Mouse (Mus musculus) natural killer cell, adult 2 months (primary cell): ENCODE data around the gene Fggy.

ENCODE experiments used
- DNase-seq, 2 experiments: peaks; one replicate each; pipeline ENCODE4 v3.0.0; 2022; ENCODE audit warnings: low spot score in 2 of 2

The Fggy gene

DNA sequence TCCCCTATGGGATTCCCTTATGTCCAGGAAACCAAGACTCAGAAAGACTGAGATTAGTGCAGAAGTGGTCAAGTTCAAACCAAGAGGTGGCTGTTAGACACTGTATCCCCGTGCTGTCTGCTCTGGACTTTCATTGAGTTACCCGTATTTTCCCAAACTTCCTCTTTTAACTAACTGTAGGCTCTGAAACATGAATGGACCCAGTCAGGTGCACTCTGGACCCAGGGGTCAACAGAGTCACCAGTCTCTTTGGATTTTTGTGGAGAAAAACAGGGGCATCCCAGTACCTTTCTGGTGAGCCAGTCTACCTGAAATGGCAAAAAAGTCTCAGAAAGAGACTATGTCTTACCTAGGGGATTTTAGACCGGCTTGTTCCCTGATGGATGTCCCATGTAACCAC lies 33.6 kb downstream of the Fggy start:
- DNase-seq = no peak

- DNase-seq = no peak
Measured at GRCm38 (mm10) chr4:95597208-95597607, 39.9 kb downstream of the Fggy start.

DNA sequence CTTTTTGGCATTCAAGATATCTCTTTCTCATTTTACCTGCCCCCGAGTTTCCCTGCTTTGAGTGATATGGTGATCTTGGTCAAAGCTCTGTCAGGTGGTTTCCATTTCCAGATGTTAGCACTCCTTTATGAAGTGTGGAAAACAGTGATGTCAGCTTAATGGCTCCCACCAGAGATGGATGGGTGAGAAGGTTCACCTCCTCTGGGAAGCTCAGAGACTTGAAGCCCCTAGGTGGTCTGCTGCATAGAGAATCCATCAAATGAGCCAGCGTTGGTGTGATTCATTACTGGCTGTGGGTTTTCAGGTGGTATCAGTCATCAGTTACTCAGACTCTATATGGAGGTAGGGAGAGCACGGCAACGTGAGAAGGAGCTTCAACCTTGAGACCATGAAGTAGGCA lies 44.5 kb downstream of the Fggy start:
- DNase-seq = no peak

GRCm38 (mm10) chr4:95603254-95603653 lies 45.9 kb downstream of the Fggy start:
- DNase-seq = no peak

DNA sequence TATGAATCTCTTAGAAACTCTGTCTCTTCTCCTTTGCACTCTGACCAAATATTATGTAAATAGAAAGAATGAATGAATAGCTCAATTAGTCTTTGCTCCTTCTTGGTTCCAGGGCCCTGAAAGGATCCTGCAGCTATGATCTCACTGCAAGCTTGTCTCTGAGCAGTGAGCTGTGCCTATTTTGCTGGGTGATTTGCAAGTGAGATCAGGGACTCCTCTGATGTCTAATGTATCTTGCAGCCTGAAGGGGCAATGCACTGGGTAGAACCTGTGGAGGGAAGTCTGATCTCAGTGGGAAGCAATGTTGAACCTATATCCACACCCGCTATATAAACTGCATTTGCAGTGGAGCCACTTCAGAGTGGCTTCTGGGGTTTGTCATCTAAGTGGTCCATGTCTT lies 53.4 kb downstream of the Fggy start:
- DNase-seq = no peak

GRCm38 (mm10) chr4:95611390-95611789 lies 54.1 kb downstream of the Fggy start:
- no peak for DNase-seq

- no peak for DNase-seq
Measured at GRCm38 (mm10) chr4:95621046-95621445, 63.7 kb downstream of the Fggy start.

- no peak for DNase-seq
Measured at GRCm38 (mm10) chr4:95624696-95625095, 67.4 kb downstream of the Fggy start.

DNA sequence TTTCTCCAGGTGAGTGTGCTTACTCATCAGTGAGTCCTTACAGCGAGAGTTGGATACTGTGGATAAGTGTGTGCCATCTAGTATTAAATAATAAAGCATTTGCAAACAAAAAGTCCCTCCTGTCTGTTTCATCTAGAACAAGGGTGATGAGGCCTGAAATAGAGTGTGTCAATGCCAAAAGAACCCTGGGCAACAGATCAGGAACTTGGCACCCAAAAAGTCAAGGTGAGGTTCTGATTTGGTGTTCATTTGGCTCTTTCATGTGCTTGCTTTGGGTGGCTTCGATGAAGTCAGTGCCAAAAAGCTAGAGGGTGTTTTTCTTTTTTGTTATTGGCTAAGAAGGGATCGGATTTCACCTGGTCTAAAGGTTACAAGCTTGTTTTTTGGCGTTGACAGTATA lies 68.3 kb downstream of the Fggy start:
- DNase-seq = no peak

- DNase-seq = no peak
Measured at GRCm38 (mm10) chr4:95626186-95626585, 68.9 kb downstream of the Fggy start.

- DNase-seq = no peak
Measured at GRCm38 (mm10) chr4:95634903-95635302, 77.6 kb downstream of the Fggy start.

- DNase-seq = no peak
Measured at GRCm38 (mm10) chr4:95636937-95637749, 79.8 kb downstream of the Fggy start.

- DNase-seq = no peak
Measured at GRCm38 (mm10) chr4:95638063-95638462, 80.8 kb downstream of the Fggy start.

DNA sequence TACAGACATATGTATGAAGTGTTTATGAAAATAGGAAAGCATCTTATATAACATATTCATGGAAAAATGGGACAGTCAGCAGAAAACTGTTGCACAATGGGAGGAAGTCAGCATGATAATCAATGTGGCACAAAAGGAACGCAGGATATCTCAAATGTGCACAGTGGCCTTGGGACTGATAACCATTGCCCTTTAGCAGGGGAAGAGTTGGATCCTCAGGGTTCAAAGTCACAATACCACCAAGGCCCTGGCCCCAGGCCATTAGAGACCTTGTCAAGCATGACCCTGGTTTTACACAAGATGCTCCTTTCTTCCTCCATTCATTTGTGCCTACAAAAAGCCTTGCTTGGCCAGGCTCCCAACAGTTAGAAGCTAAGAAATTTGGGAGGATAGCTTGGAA lies 83.5 kb downstream of the Fggy start:
- DNase-seq = no peak

DNA sequence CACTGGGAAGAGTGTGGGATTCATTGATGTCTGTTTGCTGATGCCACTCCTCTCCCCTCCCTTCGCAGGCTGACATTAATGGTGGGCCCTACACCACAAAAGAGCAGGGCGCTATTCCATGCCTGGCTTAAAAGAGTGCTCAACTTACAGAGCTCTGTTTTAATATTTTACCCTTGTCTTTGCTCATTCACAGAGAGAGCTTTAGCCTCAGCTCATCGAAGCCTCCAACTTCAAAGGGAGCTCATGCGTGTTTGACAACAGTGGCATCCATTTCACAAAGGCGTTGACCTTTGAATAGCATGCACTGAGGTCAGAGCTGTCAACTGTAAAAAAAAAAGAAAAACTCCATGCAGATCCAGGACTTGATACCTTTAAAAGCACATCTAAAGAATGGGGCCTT lies 86.7 kb downstream of the Fggy start:
- no peak for DNase-seq

DNA sequence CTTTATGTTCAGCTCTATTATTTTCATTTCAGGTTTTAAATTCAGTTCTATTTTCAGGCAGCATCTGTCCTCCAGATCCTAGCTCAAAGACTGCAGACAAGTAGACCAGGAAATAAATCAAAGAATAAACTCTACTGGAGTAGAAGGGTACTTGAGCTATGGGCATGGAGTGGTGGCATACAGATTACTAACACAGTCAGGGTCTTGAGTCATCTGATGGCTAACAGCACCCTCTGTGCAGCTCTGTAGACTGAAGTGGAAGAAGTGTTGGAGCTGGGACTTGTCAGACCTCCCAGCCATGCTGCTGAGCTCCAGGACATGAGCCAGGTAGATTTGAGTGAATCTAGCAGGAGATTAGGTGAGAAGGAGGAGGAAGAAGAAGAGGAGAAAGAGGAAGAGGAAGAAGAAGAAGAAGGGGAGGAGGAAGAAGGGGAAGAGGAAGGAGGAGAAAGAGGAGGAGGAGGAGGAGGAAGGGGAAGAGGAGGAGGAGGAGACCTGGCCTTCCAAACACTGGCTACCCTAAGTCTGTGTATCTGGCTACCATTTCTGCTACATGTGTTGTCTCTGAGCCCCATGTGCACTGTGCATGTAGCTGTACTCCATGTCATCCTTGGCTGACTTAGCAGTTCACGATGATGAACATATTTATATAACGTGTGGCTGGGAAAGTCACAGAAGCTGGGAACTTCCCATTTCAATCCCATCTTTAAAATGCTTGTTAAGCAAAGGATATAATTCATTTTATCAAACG lies 91.7 kb downstream of the Fggy start:
- DNase-seq = no peak

- DNase-seq = no peak
Measured at GRCm38 (mm10) chr4:95649552-95649905, 92.2 kb downstream of the Fggy start.

DNA sequence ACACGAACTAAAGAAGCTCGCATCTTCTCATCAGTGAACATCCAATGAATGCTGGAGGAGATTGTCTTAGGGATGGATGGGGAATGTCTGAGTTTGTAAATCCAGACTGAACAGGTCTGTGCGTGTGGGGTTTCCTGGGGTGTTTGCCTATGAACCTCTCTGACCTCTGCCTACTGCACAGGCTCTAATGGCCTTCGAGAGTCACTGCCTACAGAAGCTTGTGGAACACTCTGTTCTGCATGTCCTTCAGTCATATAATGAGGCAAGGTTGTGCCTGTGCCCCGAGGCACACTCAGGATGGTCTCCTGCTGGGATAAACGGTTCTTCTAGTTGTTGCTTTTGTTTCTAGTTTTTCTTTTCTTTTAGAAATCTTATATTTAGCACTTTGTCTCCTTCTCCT lies 92.7 kb downstream of the Fggy start:
- DNase-seq = no peak

- DNase-seq = no peak
Measured at GRCm38 (mm10) chr4:95652044-95652443, 94.7 kb downstream of the Fggy start.

DNA sequence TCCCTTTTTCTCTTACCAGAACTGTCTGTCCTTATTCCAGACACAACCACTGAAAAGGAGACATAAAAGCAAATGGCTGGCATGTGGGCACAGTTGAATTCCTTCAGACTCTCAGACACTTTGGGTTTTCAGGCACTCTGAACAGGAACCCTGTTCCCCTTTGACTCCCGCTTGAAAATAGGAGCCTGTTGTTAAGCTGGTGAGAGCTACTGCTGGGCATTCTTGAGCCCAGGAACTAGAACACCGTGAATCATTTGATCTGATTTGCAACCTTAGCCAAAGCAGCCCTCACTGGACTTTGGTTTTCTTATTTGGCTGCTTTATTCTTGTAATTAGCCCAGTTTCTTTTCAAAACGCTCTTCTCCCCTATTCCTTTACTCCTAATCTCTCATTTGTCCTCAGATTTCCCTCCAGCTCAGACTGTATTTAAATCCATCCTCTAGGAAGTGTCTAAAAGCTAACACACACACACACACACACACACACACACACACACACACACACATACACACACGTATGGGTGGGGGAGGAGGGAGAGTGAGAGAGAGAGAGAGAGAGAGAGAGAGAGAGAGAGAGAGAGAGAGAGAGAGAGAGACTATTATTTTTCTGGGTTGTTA lies 96.1 kb downstream of the Fggy start:
- DNase-seq = no peak

DNA sequence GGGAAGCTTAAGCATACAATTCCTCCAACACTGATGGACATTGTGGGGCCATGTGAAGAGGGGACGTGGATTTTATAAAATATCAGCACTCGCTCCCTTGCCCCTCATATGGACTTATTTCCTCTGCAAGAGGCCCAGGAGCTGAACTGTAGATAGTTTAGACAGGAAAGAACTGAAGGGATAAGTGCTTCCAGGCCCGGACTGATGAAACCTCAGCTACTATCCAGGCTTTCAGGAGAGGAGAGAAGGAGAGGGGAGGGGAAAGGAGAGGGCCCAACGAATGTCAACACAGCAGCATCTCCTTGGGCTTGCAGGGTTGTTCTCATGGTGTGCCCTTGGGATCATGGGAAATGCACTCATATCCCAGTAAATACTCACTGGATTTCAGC lies 96.6 kb downstream of the Fggy start:
- DNase-seq = no peak

DNA sequence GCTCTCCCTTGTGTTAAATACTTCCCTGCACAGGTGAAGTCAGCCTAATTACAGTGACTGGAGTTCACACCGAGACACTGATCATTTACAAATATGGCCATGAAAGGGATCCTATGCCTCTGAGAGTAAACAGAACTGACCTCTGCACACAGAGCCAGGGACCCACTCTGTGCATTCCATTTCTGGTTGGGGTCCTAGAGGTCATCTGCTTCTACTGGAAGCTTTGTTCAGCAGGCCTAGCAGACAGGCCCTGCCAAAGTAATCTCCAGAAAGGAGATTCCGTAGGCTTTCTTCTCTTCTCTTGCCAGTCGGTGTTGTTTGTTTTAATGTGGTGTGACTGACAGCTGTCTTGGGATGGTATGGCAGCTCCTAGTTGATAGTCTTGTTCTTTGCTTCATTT lies 101.7 kb downstream of the Fggy start:
- DNase-seq = no peak

DNA sequence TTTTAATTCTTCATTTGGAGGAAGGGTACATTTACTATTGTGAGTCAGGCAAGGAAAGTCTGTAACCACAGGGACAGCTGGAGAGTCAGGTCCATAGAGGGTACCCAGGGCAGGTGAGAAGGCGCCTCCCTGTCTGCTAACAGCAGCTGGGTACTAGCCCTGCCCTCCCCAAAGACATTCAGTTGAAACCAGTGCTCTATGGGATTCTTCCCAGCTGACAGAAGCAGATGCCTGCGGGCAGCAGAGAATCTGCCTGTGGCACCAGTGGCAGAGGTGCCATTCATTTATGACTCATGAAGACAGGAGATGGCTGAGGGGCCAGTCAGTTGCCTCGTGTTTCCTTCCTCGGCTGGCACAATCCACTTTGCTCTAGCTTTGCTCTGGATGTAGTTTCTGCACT lies 106.3 kb downstream of the Fggy start:
- DNase-seq = no peak
